Mouse (Mus musculus) embryonic facial prominence, embryonic 12.5 days (tissue): Measurements from ENCODE around the gene Dlgap3. TPM values are rescaled to one million over a fixed set of nuclear protein-coding genes. Genes with fewer than 3 reads are reported as not detected.

Experiments used
- polyA plus RNA-seq: library from polyadenylated mRNA; unstranded; fragments of >200 nt; fragmentation: Nextera tagmentation; extraction: Ambion mirVana; gene quantifications from 2 replicates; pipeline ENCODE4 v1.2.1, GENCODE M21; 2016

Dlgap3 gene
- polyA plus RNA-seq, 1 experiment from 2014 or later, result 1.3 TPM

Other genes with a start within 250 kb of the Dlgap3 start
- 35.2 and 36.4 TPM in 2 replicates for gene Zmym4, start 201.1 kb upstream of the Dlgap3 start, polyA plus RNA-seq
- gene Sfpq, start 147.9 kb upstream of the Dlgap3 start, polyA plus RNA-seq, result 168 and 187 TPM in 2 replicates
- 23.8 and 27.1 TPM in 2 replicates for gene Zmym1, start 108.1 kb upstream of the Dlgap3 start, polyA plus RNA-seq
- gene Zmym6, start 91.8 kb upstream of the Dlgap3 start, polyA plus RNA-seq, result 35.2 and 36.0 TPM in 2 replicates
- gene Tmem35b, start 45.5 kb upstream of the Dlgap3 start, polyA plus RNA-seq, result 15.9 and 17.6 TPM in 2 replicates
- gene Smim12, start 74.6 kb downstream of the Dlgap3 start, polyA plus RNA-seq, result 49.1 and 51.1 TPM in 2 replicates
- 11.8 and 15.1 TPM in 2 replicates for gene Gja4, start 144.8 kb downstream of the Dlgap3 start, polyA plus RNA-seq
- gene Gjb3, start 161.6 kb downstream of the Dlgap3 start, polyA plus RNA-seq, result 1.3 and 1.4 TPM in 2 replicates
- gene Gjb4, start 184.9 kb downstream of the Dlgap3 start, polyA plus RNA-seq, result not detected in 2 replicates
- gene Gjb5, start 189.0 kb downstream of the Dlgap3 start, polyA plus RNA-seq, result 0.22 and 0.31 TPM in 2 replicates